Mouse (Mus musculus) liver, embryonic 16.5 days (tissue): ENCODE results near the gene Rdm1. TPM values are rescaled to one million over a fixed set of nuclear protein-coding genes. Genes with fewer than 3 reads are reported as not detected.
"Not testable (repeated sequence)": the region's sequence is repeated elsewhere in the genome, so short reads cannot be mapped to it uniquely, and the experiment has no call there.

Experiments
- ATAC-seq: fragments of 200-750 bp; cut with Nextera tagmentation; 2 replicates; pipeline ENCODE4 v1.8.0; 2017; ENCODE audit warnings: low read depth, mild to moderate bottlenecking, moderate number of reproducible peaks, moderate library complexity
- H3K27ac ChIP-seq: fragments of 300-500 bp; sonication (generic); 2 replicates; pipeline ENCODE4 v1.5.1; 2014; ENCODE audit warnings: mild to moderate bottlenecking, low read length
- H3K27me3 ChIP-seq: fragments of 300-500 bp; sonication (generic); 2 replicates; pipeline ENCODE4 v1.6.1; 2014; ENCODE audit warnings: low read depth, low read length, mixed read lengths; ENCODE audit not compliant: control insufficient read depth, insufficient read depth
- H3K36me3 ChIP-seq: fragments of 300-500 bp; sonication (generic); 2 replicates; pipeline ENCODE4 v1.6.1; 2014; ENCODE audit warnings: mild to moderate bottlenecking; ENCODE audit not compliant: control insufficient read depth, insufficient read depth
- H3K4me1 ChIP-seq: fragments of 300-500 bp; sonication (generic); 2 replicates; pipeline ENCODE4 v1.6.1; 2014; ENCODE audit warnings: low read depth, low read length, mixed read lengths; ENCODE audit not compliant: control insufficient read depth
- H3K4me2 ChIP-seq: fragments of 300-500 bp; sonication (generic); 2 replicates; pipeline ENCODE4 v1.6.1; 2014; ENCODE audit warnings: low read depth, low read length, mixed read lengths
- H3K4me3 ChIP-seq: fragments of 300-500 bp; sonication (generic); 2 replicates; pipeline ENCODE4 v1.5.1; 2014; ENCODE audit warnings: low read depth, mild to moderate bottlenecking, low read length
- H3K9ac ChIP-seq: fragments of 300-500 bp; sonication (generic); 2 replicates; pipeline ENCODE4 v1.6.1; 2014; ENCODE audit warnings: low read depth, low read length
- H3K9me3 ChIP-seq: fragments of 300-500 bp; sonication (generic); replicated peaks from 2 replicates; pipeline ENCODE4 v1.6.1; 2016; ENCODE audit warnings: low read length; ENCODE audit not compliant: control insufficient read depth
- WGBS: fragments of 180-500 bp; shearing (Covaris S2); extraction: QIAGEN DNeasy Blood & Tissue Kit; methylation state at CpG from one replicate; pipeline ENCODE4 v1.1.7; 2014; ENCODE audit not compliant: insufficient replicate concordance; 5-methylcytosine and 5-hydroxymethylcytosine counted together
- polyA plus RNA-seq: library from polyadenylated mRNA; unstranded; fragments of >200 nt; fragmentation: Nextera tagmentation; extraction: Ambion mirVana; gene quantifications from 2 replicates; pipeline ENCODE4 v1.2.1, GENCODE M21; 2015

Rdm1 gene
- polyA plus RNA-seq, 1 experiment from 2014 or later = 10.1 TPM

DNA sequence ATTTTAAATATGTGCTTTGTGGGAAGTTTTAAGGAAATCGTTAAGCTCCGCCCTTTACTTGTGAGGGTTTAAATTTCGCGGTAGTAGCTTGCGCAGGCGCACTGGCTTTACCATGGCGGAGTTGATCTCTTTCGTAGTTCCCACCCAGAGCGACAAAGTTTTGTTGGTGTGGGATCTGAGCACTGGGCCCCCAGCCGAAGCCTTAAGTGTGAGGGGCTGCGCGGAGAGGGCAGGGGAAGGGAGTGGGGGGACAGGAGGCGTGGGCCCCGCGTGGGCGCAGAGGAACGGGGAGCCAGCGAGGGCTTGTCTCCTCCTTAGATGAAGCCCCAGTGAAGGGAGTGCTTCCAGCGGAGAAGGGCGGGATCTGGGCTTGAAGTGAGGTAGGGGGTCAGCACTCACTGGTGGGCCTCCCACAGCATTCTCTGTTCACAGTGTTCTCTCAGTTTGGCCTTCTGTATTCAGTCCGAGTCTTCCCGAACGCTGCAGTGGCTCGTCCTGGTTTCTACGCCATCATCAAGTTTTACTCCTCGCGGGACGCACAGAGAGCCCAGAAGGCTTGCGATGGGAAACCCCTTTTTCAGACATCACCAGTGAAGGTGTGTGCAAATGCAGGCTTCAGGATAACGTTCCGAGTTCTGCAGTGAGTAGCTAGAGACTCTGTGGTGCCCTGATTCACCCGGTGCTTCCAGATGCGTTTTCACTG is 1.0 kb downstream of the Rdm1 start:
- no peaks in the 10 kb centered on the region for H3K27me3 ChIP-seq
- peak; percentile 14; the same call in 1 of the 2 replicates for ATAC-seq
- H3K9me3 ChIP-seq = no peaks in the 10 kb centered on the region
- H3K4me1 ChIP-seq = peaks cover 14% of the 10 kb centered on the region
- H3K9ac ChIP-seq = peak overlapping the region; percentile 80
- WGBS = under 1% methylated on average over 33 of the region's 33 CpGs
- H3K4me2 ChIP-seq = peak overlapping the region; percentile 91
- H3K4me3 ChIP-seq = peak overlapping the region; percentile 71
- H3K27ac ChIP-seq = peak overlapping the region; percentile 99
- H3K36me3 ChIP-seq = no peaks in the 10 kb centered on the region

DNA sequence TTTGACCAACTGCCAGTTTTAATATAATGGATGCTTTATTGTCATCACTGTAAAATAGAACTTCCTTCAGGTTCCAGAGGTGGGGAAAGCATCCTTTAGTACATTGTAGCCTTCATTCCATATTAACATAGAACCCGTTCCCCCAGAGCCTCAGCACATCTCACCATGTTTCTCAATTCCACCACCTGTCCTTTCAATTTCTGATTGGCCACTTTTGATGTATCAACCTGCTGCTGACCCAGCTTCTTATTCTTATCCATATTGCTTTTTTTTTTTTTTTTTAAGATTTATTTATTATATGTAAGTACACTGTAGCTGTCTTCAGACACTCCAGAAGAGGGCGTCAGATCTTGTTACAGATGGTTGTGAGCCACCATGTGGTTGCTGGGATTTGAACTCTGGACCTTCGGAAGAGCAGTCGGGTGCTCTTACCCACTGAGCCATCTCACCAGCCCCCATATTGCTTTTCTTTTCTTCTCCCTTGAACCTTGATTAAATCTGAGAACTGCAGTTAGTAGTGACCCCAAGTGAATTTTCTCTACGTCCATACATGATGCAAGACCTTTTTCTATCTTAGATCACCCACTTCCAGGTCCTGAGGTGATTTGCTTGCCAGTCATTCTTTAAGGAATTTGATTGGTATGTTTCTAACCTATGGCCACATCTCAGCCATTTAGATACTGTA is 1.9 kb downstream of the Rdm1 start:
- 53% methylated on average over 4 of the region's 5 CpGs for WGBS
- Histone ChIP-seq H3K4me1 (peaks cover 14% of the 10 kb centered on the region), H3K4me2 (peak overlapping the region; percentile 91), H3K4me3 (peak overlapping the region; percentile 71; the same call in 1 of the 2 replicates)
- not testable (repeated sequence) for H3K9me3 ChIP-seq, H3K9ac ChIP-seq, H3K27me3 ChIP-seq, ATAC-seq, H3K27ac ChIP-seq, H3K36me3 ChIP-seq

DNA sequence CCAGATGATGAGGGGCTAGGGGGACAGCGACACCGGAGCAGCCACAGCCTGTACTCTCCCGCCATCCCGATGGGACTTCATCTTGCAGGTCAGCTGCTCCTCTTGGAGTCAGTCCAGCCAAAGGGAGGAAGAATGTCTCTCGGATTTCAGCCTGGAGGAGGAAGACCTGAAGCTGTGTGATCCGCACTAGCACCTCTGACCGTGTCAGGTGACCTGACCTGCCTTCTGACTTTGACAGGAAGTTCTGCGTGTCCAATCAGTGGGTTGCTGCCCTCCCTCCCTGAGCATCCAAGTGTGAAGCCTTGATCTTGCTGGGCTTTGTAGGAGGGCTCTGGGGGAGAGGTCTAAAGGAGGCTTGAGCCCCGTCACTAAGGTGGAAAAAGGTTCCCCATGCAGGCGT is 8.7 kb downstream of the Rdm1 start:
- Histone ChIP-seq H3K4me1 (no peaks in the 10 kb centered on the region), H3K27me3 (0 out of 2 replicates have a peak, but pooled peaks cover 3% of the 10 kb centered on the region), H3K4me2 (no peak overlapping the region), H3K9me3 (peaks cover 3% of the 10 kb centered on the region; the same call in 1 of the 2 replicates), H3K27ac (no peak overlapping the region), H3K4me3 (no peak overlapping the region), H3K36me3 (no peaks in the 10 kb centered on the region), H3K9ac (no peak overlapping the region)
- no peak for ATAC-seq
- WGBS = 68% methylated on average over 10 of the region's 10 CpGs

DNA sequence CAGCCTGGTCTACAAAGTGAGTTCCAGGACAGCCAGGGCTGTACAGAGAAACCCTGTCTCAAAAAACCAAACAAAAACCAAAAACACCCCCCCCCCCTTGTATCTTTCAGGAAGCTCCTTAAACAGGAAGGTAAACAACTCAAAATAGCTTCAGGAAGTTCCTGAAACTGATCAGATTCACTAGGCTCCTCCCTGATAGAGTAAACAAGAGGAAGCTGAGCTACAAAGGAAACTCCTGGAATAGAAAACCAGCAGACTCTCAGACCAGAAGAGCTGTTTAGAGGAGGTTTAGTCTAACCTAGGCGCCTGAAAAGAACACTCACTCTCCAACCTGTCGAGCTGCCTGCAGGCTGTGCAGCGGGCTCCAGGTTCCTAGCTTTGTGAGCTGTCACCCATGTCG is 12.8 kb downstream of the Rdm1 start:
- Histone ChIP-seq H3K4me3 (no peak overlapping the region), H3K4me1 (peaks cover 8% of the 10 kb centered on the region), H3K9ac (no peak overlapping the region), H3K9me3 (peaks cover 3% of the 10 kb centered on the region; the same call in 1 of the 2 replicates), H3K27ac (no peak overlapping the region), H3K27me3 (0 out of 2 replicates have a peak, but pooled peaks cover 3% of the 10 kb centered on the region), H3K4me2 (no peak overlapping the region), H3K36me3 (no peaks in the 10 kb centered on the region)
- ATAC-seq = no peak
- 80% methylated on average over 4 of the region's 4 CpGs for WGBS

DNA sequence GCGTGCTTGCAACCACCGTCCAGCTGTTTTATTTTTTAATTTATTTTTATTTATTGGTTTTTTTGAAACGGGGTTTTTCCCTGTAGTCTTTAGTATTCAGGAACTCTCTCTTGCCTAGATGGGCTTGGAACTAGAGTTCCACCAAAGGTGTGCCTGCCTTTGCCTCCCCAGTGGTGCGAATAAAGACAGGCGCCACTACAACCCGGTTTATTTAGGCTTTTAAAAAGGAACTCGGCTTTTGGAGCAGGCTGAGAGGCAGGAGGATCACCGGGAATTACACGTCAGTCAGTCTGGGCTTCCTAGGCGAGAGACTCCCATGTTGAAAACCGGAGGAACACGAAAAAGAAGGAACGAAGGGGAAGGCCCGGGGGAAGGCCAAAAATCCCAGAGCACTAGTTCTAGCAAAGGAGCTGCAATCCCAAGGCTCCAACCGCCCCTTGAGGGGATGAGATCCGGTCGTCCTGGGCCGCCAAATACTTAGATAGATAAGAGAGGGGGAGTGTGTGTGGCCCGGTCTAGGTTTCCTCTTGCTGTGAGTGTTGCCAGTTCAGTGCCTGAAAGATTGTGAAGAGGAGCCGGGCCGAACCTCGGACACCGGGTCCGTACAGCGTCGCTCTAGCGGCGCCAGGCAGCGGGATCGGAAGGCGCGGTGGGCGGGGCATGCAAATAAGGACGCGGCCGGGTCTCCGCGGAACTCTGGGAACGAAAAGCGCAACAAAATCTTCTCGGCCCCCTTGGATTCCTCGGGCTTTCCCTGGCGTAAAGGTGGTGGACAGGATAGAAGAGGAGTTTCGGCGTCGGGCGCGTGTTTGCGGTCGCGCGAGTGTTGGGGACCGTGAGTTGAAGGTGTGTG is 14.1 kb downstream of the Rdm1 start:
- Histone ChIP-seq H3K4me3 (peak overlapping the region; percentile 53), H3K9ac (peak overlapping the region; percentile 65), H3K4me2 (peak overlapping the region; percentile 70)
- peak; percentile 35 for ATAC-seq
- 6% methylated on average over 47 of the region's 53 CpGs for WGBS
- H3K36me3 ChIP-seq, H3K27ac ChIP-seq, H3K27me3 ChIP-seq, H3K4me1 ChIP-seq, H3K9me3 ChIP-seq: not testable (repeated sequence)

DNA sequence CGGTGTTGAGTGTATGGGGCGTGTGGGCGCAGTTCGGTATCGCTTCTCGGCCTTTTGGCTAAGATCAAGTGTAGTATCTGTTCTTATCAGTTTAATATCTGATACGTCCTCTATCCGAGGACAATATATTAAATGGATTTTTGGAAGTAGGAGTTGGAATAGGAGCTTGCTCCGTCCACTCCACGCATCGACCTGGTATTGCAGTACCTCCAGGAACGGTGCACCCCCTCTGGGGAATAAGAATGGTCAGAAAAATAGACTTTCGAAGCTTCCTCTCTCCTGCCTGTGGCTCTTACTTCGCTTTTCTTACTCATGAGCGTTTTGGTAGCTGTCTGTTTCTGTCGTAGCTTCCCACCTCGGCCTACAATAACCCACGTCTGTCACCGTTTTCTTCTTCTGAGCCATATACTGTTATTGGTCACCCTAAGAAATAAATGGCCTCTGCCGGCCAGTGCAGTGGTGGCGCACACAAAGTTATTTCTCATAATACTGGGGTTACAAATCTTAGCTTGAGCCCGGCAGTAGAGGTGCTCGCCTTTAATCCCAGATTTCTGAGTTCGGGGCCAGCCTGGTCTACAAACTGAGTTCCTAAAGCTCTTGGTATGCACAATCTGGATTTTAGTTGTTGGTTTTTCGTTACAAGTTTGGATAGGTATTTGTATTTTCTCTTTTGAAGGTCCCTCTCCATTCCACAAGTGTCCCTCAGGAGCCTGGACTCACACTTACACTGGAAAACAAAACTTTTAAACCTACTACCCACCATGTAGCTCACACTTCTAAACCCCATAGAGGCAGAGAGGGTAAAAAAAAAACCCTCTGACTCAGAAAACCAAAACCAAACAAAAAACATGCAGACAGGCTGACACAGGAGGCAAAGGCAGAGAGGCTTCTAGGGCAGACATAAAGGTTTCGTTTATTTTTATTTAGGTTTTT is 15.0 kb downstream of the Rdm1 start:
- not testable (repeated sequence) for H3K27me3 ChIP-seq, H3K9me3 ChIP-seq, H3K4me3 ChIP-seq, H3K36me3 ChIP-seq
- H3K4me2 ChIP-seq = 0 out of 2 replicates have a peak overlapping the region, but pooled peaks have one; percentile 13
- peak overlapping the region; percentile 65; the same call in 1 of the 2 replicates for H3K9ac ChIP-seq
- ATAC-seq = peak; percentile 74
- WGBS = 4% methylated on average over 12 of the region's 26 CpGs
- peaks cover 11% of the 10 kb centered on the region for H3K4me1 ChIP-seq
- peak overlapping the region; percentile 21 for H3K27ac ChIP-seq

DNA sequence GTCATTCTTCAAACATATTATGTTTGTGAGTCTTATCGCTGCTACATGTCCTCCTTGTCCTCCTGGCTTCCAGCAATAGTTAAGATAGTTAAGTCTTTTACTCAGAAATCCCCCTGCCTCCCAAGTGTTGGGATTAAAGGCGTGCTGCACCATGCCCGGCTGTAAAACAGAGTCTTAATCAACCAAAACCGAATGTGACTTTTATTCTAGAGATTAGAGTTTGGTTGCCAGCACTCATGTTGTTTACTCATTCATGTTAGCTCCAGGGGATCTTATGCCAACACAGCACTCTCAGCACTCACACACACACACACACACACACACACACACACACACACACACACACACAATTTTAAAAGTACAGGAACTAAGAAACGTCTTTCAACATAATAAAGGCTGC is 15.9 kb downstream of the Rdm1 start:
- Histone ChIP-seq H3K4me3 (no peak overlapping the region), H3K9ac (no peak overlapping the region), H3K27ac (0 out of 2 replicates have a peak overlapping the region, but pooled peaks have one; percentile 8), H3K4me1 (peaks cover 11% of the 10 kb centered on the region), H3K36me3 (no peaks in the 10 kb centered on the region), H3K9me3 (peaks cover 3% of the 10 kb centered on the region; the same call in 1 of the 2 replicates), H3K4me2 (no peak overlapping the region), H3K27me3 (0 out of 2 replicates have a peak, but pooled peaks cover 3% of the 10 kb centered on the region)
- ATAC-seq = no peak
- 40% methylated on average over 5 of the region's 5 CpGs for WGBS

DNA sequence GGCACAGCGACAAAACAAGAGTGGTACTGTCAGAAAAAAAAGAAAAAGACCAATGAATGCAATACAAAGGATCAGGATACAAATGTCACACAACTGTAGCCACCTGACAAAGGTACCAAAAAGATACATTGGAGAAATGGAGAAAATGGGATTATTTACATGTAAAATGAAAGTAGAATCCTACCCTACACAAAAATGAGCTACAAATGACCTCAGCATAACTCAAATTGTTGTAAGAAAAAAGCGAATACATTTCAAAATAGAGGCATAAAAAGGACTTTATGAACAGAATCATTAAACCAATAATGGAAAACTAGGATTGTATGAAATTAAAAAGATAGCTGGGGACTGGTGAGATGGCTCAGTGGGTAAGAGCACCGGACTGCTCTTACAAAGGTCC is 17.6 kb downstream of the Rdm1 start:
- Histone ChIP-seq H3K4me2 (no peak overlapping the region), H3K4me3 (no peak overlapping the region), H3K36me3 (no peaks in the 10 kb centered on the region), H3K9me3 (peaks cover 3% of the 10 kb centered on the region; the same call in 1 of the 2 replicates), H3K4me1 (peaks cover 11% of the 10 kb centered on the region), H3K27me3 (0 out of 2 replicates have a peak, but pooled peaks cover 3% of the 10 kb centered on the region), H3K27ac (peak overlapping the region; percentile 64; the same call in 1 of the 2 replicates), H3K9ac (no peak overlapping the region)
- no peak for ATAC-seq
- WGBS = 53% methylated on average over 3 of the region's 3 CpGs
